Mouse (Mus musculus) hindbrain, embryonic 14.5 days (tissue): ENCODE data around the gene Rad51b. TPM values are rescaled to one million over a fixed set of nuclear protein-coding genes. Genes with fewer than 3 reads are reported as not detected.

Experiments
- ATAC-seq: fragments of 200-750 bp; cut with Nextera tagmentation; 2 replicates; pipeline ENCODE4 v1.8.0; 2017; ENCODE audit warnings: moderate number of reproducible peaks, mild to moderate bottlenecking, moderate TSS enrichment, moderate library complexity; ENCODE audit not compliant: low FRiP score
- DNase-seq: peaks from one replicate; pipeline ENCODE4 v3.0.0-alpha.2; 2015; ENCODE audit warnings: low spot score
- H3K27ac ChIP-seq: fragments of 300-500 bp; sonication (generic); 2 replicates; pipeline ENCODE4 v1.5.1; 2014; ENCODE audit warnings: mild to moderate bottlenecking, moderate library complexity
- H3K27me3 ChIP-seq: fragments of 300-500 bp; sonication (generic); 2 replicates; pipeline ENCODE4 v1.6.1; 2014; ENCODE audit warnings: mild to moderate bottlenecking, low read length, mixed read lengths; ENCODE audit not compliant: control insufficient read depth, insufficient read depth
- H3K36me3 ChIP-seq: fragments of 300-500 bp; sonication (generic); replicated peaks from 2 replicates; pipeline ENCODE4 v1.6.1; 2014; ENCODE audit not compliant: control insufficient read depth, insufficient read depth
- H3K4me1 ChIP-seq: fragments of 300-500 bp; sonication (generic); replicated peaks from 2 replicates; pipeline ENCODE4 v1.6.1; 2014; ENCODE audit warnings: antibody characterized with exemption, low read length, mixed read lengths; ENCODE audit not compliant: control insufficient read depth, insufficient read depth
- H3K4me2 ChIP-seq: fragments of 300-500 bp; sonication (generic); replicated peaks from 2 replicates; pipeline ENCODE4 v1.6.1; 2014; ENCODE audit warnings: mild to moderate bottlenecking, moderate library complexity
- H3K4me3 ChIP-seq: fragments of 300-500 bp; sonication (generic); replicated peaks from 2 replicates; pipeline ENCODE4 v1.5.1; 2014; ENCODE audit warnings: mild to moderate bottlenecking, low read length
- H3K9ac ChIP-seq: fragments of 300-500 bp; sonication (generic); 2 replicates; pipeline ENCODE4 v1.6.1; 2014
- H3K9me3 ChIP-seq: fragments of 300-500 bp; sonication (generic); 2 replicates; pipeline ENCODE4 v1.6.1; 2016; ENCODE audit warnings: low read length; ENCODE audit not compliant: control insufficient read depth
- WGBS: fragments of 180-500 bp; shearing (Covaris S2); extraction: QIAGEN DNeasy Blood & Tissue Kit; methylation state at CpG from one replicate; pipeline ENCODE4 v1.1.7; 2014; 5-methylcytosine and 5-hydroxymethylcytosine counted together
- polyA plus RNA-seq: library from polyadenylated mRNA; unstranded; fragments of >200 nt; fragmentation: Nextera tagmentation; extraction: Ambion mirVana; gene quantifications from 2 replicates; pipeline ENCODE4 v1.2.1, GENCODE M21; 2014

Gene Rad51b
- polyA plus RNA-seq, 1 experiment from 2014 or later = 1.5 TPM

GRCm38 (mm10) chr12:79575041-79575541 is 278.0 kb downstream of the Rad51b start:
- H3K4me1 ChIP-seq = no peaks in the 10 kb centered on the region
- H3K4me3 ChIP-seq = no peak overlapping the region
- H3K9ac ChIP-seq = no peak overlapping the region
- no peak overlapping the region for H3K27ac ChIP-seq
- H3K4me2 ChIP-seq = no peak overlapping the region
- peaks cover 15% of the 10 kb centered on the region; the same call in 1 of the 2 replicates for H3K9me3 ChIP-seq
- no peaks in the 10 kb centered on the region for H3K27me3 ChIP-seq
- H3K36me3 ChIP-seq = no peaks in the 10 kb centered on the region
- ATAC-seq (no peak), DNase-seq (no peak)
- 75% methylated on average over 7 of the region's 7 CpGs for WGBS

GRCm38 (mm10) chr12:79577525-79577924 is 280.4 kb downstream of the Rad51b start:
- no peak for DNase-seq
- Histone ChIP-seq H3K36me3 (no peaks in the 10 kb centered on the region), H3K4me2 (no peak overlapping the region), H3K9ac (no peak overlapping the region), H3K27ac (no peak overlapping the region), H3K9me3 (no peaks in the 10 kb centered on the region), H3K27me3 (no peaks in the 10 kb centered on the region), H3K4me3 (no peak overlapping the region), H3K4me1 (no peaks in the 10 kb centered on the region)
- no peak for ATAC-seq
- 93% methylated on average over 2 of the region's 2 CpGs for WGBS

- Histone ChIP-seq H3K27me3 (no peaks in the 10 kb centered on the region), H3K9me3 (no peaks in the 10 kb centered on the region), H3K4me2 (no peak overlapping the region), H3K27ac (no peak overlapping the region), H3K4me1 (no peaks in the 10 kb centered on the region), H3K9ac (no peak overlapping the region), H3K4me3 (no peak overlapping the region), H3K36me3 (no peaks in the 10 kb centered on the region)
- no peak for ATAC-seq
- DNase-seq = no peak
- 88% methylated on average over 6 of the region's 6 CpGs for WGBS
Observed at GRCm38 (mm10) chr12:79579018-79579585, 282.0 kb downstream of the Rad51b start.

- Histone ChIP-seq H3K27ac (no peak overlapping the region), H3K9ac (no peak overlapping the region), H3K4me2 (no peak overlapping the region), H3K27me3 (no peaks in the 10 kb centered on the region), H3K36me3 (no peaks in the 10 kb centered on the region), H3K4me1 (no peaks in the 10 kb centered on the region), H3K4me3 (no peak overlapping the region), H3K9me3 (no peaks in the 10 kb centered on the region)
- DNase-seq (no peak), ATAC-seq (no peak)
- 82% methylated on average over 6 of the region's 6 CpGs for WGBS
Observed at GRCm38 (mm10) chr12:79579837-79580236, 282.8 kb downstream of the Rad51b start.

GRCm38 (mm10) chr12:79584556-79585307 is 287.6 kb downstream of the Rad51b start:
- WGBS = 91% methylated on average over 6 of the region's 6 CpGs
- no peak overlapping the region for H3K27ac ChIP-seq
- no peaks in the 10 kb centered on the region for H3K9me3 ChIP-seq
- no peaks in the 10 kb centered on the region for H3K4me1 ChIP-seq
- no peak overlapping the region for H3K4me3 ChIP-seq
- DNase-seq = no peak
- H3K36me3 ChIP-seq = no peaks in the 10 kb centered on the region
- no peak for ATAC-seq
- H3K9ac ChIP-seq = no peak overlapping the region
- H3K27me3 ChIP-seq = no peaks in the 10 kb centered on the region
- H3K4me2 ChIP-seq = no peak overlapping the region

- no peak for DNase-seq
- Histone ChIP-seq H3K9ac (no peak overlapping the region), H3K27ac (no peak overlapping the region), H3K9me3 (no peaks in the 10 kb centered on the region), H3K4me3 (no peak overlapping the region), H3K4me1 (no peaks in the 10 kb centered on the region), H3K36me3 (no peaks in the 10 kb centered on the region), H3K4me2 (no peak overlapping the region), H3K27me3 (no peaks in the 10 kb centered on the region)
- 95% methylated on average over 2 of the region's 2 CpGs for WGBS
- no peak for ATAC-seq
Observed at GRCm38 (mm10) chr12:79585336-79585735, 288.3 kb downstream of the Rad51b start.

GRCm38 (mm10) chr12:79588831-79589230 is 291.7 kb downstream of the Rad51b start:
- no peak overlapping the region for H3K4me3 ChIP-seq
- no peak for ATAC-seq
- over 99% methylated on average over 4 of the region's 4 CpGs for WGBS
- no peaks in the 10 kb centered on the region for H3K4me1 ChIP-seq
- no peak for DNase-seq
- H3K36me3 ChIP-seq = no peaks in the 10 kb centered on the region
- H3K27ac ChIP-seq = no peak overlapping the region
- no peaks in the 10 kb centered on the region for H3K27me3 ChIP-seq
- H3K4me2 ChIP-seq = no peak overlapping the region
- H3K9me3 ChIP-seq = no peaks in the 10 kb centered on the region
- no peak overlapping the region for H3K9ac ChIP-seq

GRCm38 (mm10) chr12:79592206-79592605 is 295.1 kb downstream of the Rad51b start:
- DNase-seq = no peak
- Histone ChIP-seq H3K9me3 (no peaks in the 10 kb centered on the region), H3K4me3 (no peak overlapping the region), H3K4me2 (no peak overlapping the region), H3K27ac (no peak overlapping the region), H3K4me1 (no peaks in the 10 kb centered on the region), H3K9ac (no peak overlapping the region), H3K27me3 (no peaks in the 10 kb centered on the region), H3K36me3 (no peaks in the 10 kb centered on the region)
- ATAC-seq = no peak
- WGBS = 26% methylated on average over 4 of the region's 4 CpGs

- H3K9ac ChIP-seq = no peak overlapping the region
- DNase-seq (no peak), ATAC-seq (no peak)
Observed at GRCm38 (mm10) chr12:79596842-79597241, 299.8 kb downstream of the Rad51b start.

More at GRCm38 (mm10) chr12:79596842-79597241, 299.8 kb downstream of the Rad51b start:
- Histone ChIP-seq H3K4me1 (peaks cover 4% of the 10 kb centered on the region; the same call in 1 of the 2 replicates), H3K27ac (no peak overlapping the region), H3K27me3 (no peaks in the 10 kb centered on the region), H3K36me3 (no peaks in the 10 kb centered on the region), H3K4me2 (no peak overlapping the region), H3K4me3 (no peak overlapping the region), H3K9me3 (no peaks in the 10 kb centered on the region)
